Mouse (Mus musculus): ENCODE data around the gene Tmcc1.

Gene Tmcc1

GRCm38 (mm10) chr6:115973881-115974662 is 219.2 kb downstream of the Tmcc1 start:
- peak; percentile 92 for DNase-seq (ENCODE audit: extremely low read depth, insufficient read length, low spot score)

- no peak for DNase-seq (ENCODE audit: extremely low read depth, insufficient read length, low spot score)
Observed at GRCm38 (mm10) chr6:115973139-115973875, 220.0 kb downstream of the Tmcc1 start.

GRCm38 (mm10) chr6:115972083-115972764 is 221.1 kb downstream of the Tmcc1 start:
- no peak for DNase-seq (ENCODE audit: extremely low read depth, insufficient read length, low spot score)

- no peak for DNase-seq (ENCODE audit: extremely low read depth, insufficient read length, low spot score)
Observed at GRCm38 (mm10) chr6:115971273-115972060, 221.8 kb downstream of the Tmcc1 start.

- no peak for DNase-seq (ENCODE audit: extremely low read depth, insufficient read length, low spot score)
Observed at GRCm38 (mm10) chr6:115969952-115970351, 223.3 kb downstream of the Tmcc1 start.

- DNase-seq (ENCODE audit: extremely low read depth, insufficient read length, low spot score), result no peak
Observed at GRCm38 (mm10) chr6:115969103-115969502, 224.2 kb downstream of the Tmcc1 start.

- DNase-seq (ENCODE audit: extremely low read depth, insufficient read length, low spot score), result no peak
Observed at GRCm38 (mm10) chr6:115968700-115969099, 224.6 kb downstream of the Tmcc1 start.
